Mouse (Mus musculus) olfactory bulb, adult 2 months (tissue): ENCODE results near the gene Mtx1. TPM values are rescaled to one million over a fixed set of nuclear protein-coding genes. Genes with fewer than 3 reads are reported as not detected.
"Not testable (repeated sequence)": the region's sequence is repeated elsewhere in the genome, so short reads cannot be mapped to it uniquely, and the experiment has no call there.

Experiments
- H3K27ac ChIP-seq: fragments of 200-500 bp; 2 replicates; pipeline ENCODE4 v1.5.1; 2012; ENCODE audit warnings: low read depth, low read length; ENCODE audit not compliant: insufficient read depth
- H3K4me1 ChIP-seq: fragments of 200-500 bp; 2 replicates; pipeline ENCODE4 v1.6.1; 2012; ENCODE audit warnings: low read length; ENCODE audit not compliant: control insufficient read depth, insufficient read depth
- H3K4me3 ChIP-seq: fragments of 200-500 bp; 2 replicates; pipeline ENCODE4 v1.5.1; 2012; ENCODE audit warnings: mild to moderate bottlenecking, low read depth, low read length, moderate library complexity; ENCODE audit not compliant: insufficient read depth
- CTCF ChIP-seq: fragments of 200-500 bp; IDR thresholded peaks from 2 replicates; pipeline ENCODE4 v1.5.1; 2012; ENCODE audit warnings: low read depth, mild to moderate bottlenecking, low read length, moderate library complexity; ENCODE audit not compliant: insufficient read depth
- POLR2A ChIP-seq: fragments of 200-500 bp; IDR thresholded peaks from 2 replicates; pipeline ENCODE4 v1.6.1; 2012; ENCODE audit warnings: mild to moderate bottlenecking, low read depth, low read length, moderate library complexity; ENCODE audit not compliant: insufficient read depth
- WGBS: fragments of 180-500 bp; shearing (Covaris S2); methylation state at CpG from one replicate; pipeline ENCODE4 v1.1.7; 2018; 5-methylcytosine and 5-hydroxymethylcytosine counted together
- polyA plus RNA-seq: library from polyadenylated mRNA; stranded (reverse); fragments of >200 nt; gene quantifications from 2 replicates; pipeline ENCODE4 v1.2.4, GENCODE M21; 2012; ENCODE audit warnings: low replicate concordance; ENCODE audit not compliant: missing spikeins, insufficient read depth, insufficient read length

The Mtx1 gene
- polyA plus RNA-seq, 1 experiment: not detected

- TF ChIP-seq POLR2A: no peak
- no peak for TF ChIP-seq CTCF
- peaks cover 52% of the 10 kb centered on the region for H3K4me1 ChIP-seq
- peak overlapping the region; percentile 45 for H3K4me3 ChIP-seq
- peak overlapping the region; percentile 92 for H3K27ac ChIP-seq
- WGBS: 44% methylated on average over 11 of the region's 11 CpGs
Observed at GRCm38 (mm10) chr3:89224796-89225195, 2.1 kb downstream of the Mtx1 start.

GRCm38 (mm10) chr3:89221167-89221566, 5.7 kb downstream of the Mtx1 start:
- H3K27ac ChIP-seq: no peak overlapping the region
- no peak for TF ChIP-seq POLR2A
- no peak for TF ChIP-seq CTCF
- H3K4me1 ChIP-seq: peaks cover 32% of the 10 kb centered on the region
- no peak overlapping the region for H3K4me3 ChIP-seq
- 70% methylated on average over 5 of the region's 5 CpGs for WGBS

- no peak overlapping the region for H3K4me3 ChIP-seq
- TF ChIP-seq POLR2A: no peak
- TF ChIP-seq CTCF: no peak
- WGBS: 62% methylated on average over 8 of the region's 8 CpGs
- H3K4me1 ChIP-seq: peaks cover 25% of the 10 kb centered on the region
- H3K27ac ChIP-seq: no peak overlapping the region
Observed at GRCm38 (mm10) chr3:89219546-89219945, 7.3 kb downstream of the Mtx1 start.

- WGBS: 51% methylated on average over 1 of the region's 1 CpGs
- TF ChIP-seq CTCF: no peak
- TF ChIP-seq POLR2A: no peak
- no peak overlapping the region for H3K4me3 ChIP-seq
- H3K27ac ChIP-seq: no peak overlapping the region
- peaks cover 14% of the 10 kb centered on the region for H3K4me1 ChIP-seq
Observed at GRCm38 (mm10) chr3:89218271-89218670, 8.6 kb downstream of the Mtx1 start.

- not testable (repeated sequence) for H3K4me3 ChIP-seq, H3K27ac ChIP-seq
- WGBS: 61% methylated on average over 7 of the region's 7 CpGs
Observed at GRCm38 (mm10) chr3:89216407-89216806, 10.5 kb downstream of the Mtx1 start.

GRCm38 (mm10) chr3:89215853-89216252, 11.0 kb downstream of the Mtx1 start:
- no peak overlapping the region for H3K27ac ChIP-seq

More at GRCm38 (mm10) chr3:89216407-89216806, 10.5 kb downstream of the Mtx1 start:
- not testable (repeated sequence) for H3K4me1 ChIP-seq

GRCm38 (mm10) chr3:89214681-89215411, 12.0 kb downstream of the Mtx1 start, which contains the start of gene Thbs3:
Gene Thbs3, plus strand, starts transcription at chr3:89215180.
- Histone ChIP-seq H3K27ac (peak within 1 kb of the TSS; percentile 48), H3K4me1 (peaks cover 9% of the 10 kb centered on the region), H3K4me3 (peak within 1 kb of the TSS; percentile 76)
- TF ChIP-seq CTCF (no peak), POLR2A (no peak)
- 1% methylated on average over 19 of the region's 19 CpGs for WGBS

More at GRCm38 (mm10) chr3:89215853-89216252, 11.0 kb downstream of the Mtx1 start:
- 1% methylated on average over 6 of the region's 6 CpGs for WGBS
- H3K4me1 ChIP-seq: peaks cover 9% of the 10 kb centered on the region
- no peak overlapping the region for H3K4me3 ChIP-seq
- TF ChIP-seq CTCF: peak; percentile 42; the same call in 1 of the 2 replicates
- TF ChIP-seq POLR2A: no peak

GRCm38 (mm10) chr3:89213803-89214530, 12.9 kb downstream of the Mtx1 start:
- Histone ChIP-seq H3K4me1 (peaks cover 9% of the 10 kb centered on the region), H3K27ac (peak overlapping the region; percentile 48), H3K4me3 (peak overlapping the region; percentile 76)
- TF ChIP-seq POLR2A: peak; percentile 52
- no peak for TF ChIP-seq CTCF
- WGBS: under 1% methylated on average over 69 of the region's 69 CpGs

GRCm38 (mm10) chr3:89210731-89211130, 16.2 kb downstream of the Mtx1 start:
- H3K4me3 ChIP-seq: no peak overlapping the region
- H3K4me1 ChIP-seq: peaks cover 8% of the 10 kb centered on the region
- WGBS: 50% methylated on average over 7 of the region's 7 CpGs
- TF ChIP-seq CTCF (no peak), POLR2A (no peak)
- H3K27ac ChIP-seq: no peak overlapping the region
